Mouse (Mus musculus): ENCODE data around the gene Stard10.

DNA sequence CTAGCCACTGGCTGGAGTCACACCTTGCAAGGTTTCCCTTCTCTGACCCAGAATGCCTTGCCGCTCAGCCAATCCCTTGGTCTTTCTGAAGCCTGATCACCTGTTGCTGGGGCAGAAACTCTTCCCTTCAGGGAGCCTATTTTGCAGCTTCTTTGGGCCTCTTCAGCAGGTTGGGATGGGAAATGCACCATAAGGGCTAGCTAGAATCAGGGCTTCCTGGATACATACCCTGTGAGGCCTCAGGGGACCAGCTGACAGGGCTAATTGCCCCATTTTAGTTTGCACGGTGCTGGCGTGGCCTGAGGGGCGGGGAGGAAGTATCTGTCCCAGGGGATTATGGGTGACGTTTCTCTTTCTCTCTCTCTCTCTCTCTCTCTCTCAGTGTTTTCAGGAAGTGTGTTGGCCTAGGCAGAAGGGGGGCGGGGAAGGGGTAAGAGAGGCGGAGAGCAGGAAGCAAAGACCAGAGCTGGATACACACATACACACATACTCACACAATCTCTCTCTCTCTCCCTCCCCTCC lies 60.9 kb downstream of the Stard10 start:
- TF ChIP-seq CTCF (IDR thresholded peaks at IDR 0.05; ENCODE audit: low read depth) (no peak), EP300 (IDR thresholded peaks at IDR 0.05; ENCODE audit: low read depth) (peak; percentile 54; the same call in 1 of the 2 replicates)

Measured in liver, postnatal 0 days (tissue).